14 mouse cellular contexts compared by ENCODE assay signal in the genomic region with DNA sequence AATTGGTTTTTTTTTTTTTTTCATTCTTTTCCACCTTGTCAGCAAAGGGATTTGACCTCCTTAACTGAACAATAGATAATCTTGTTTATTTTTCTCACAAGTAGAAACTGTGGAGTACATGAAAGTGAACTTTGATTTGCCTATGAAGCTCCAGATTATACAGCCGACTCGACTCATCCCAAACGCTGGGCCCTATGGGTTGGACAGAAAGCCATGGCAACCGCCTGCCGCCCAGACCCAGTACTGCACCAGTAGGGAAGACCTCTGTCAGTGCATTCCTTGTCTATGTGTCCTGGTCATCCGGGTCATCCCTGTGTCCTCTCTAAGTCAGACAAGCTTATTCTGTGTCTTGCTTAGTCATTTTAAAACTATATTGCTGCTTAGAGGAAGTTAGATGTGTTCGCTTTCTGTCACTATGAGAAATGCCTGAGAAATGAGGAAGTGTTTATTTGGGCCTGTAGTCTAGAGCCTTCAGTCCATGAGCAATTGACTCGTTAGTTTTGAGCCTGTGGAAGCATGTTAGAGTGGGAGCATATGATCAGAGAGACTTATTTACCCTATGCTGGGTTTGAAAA.
DNase-seq lines count a peak whose midpoint lies in the region; ATAC-seq and TF ChIP-seq lines count a peak whose summit lies in the region.
"Had no signal": no experiment of that assay in that cellular context is flagged by ENCODE, and none has a peak within 500 bp of the region (broad histone marks: within the 10 kb centered on the region; RNA-seq: fewer than 3 reads in every experiment).

No protein-coding gene starts in this region.

- no peaks in the 10 kb centered on the region for H3K79me2 ChIP-seq in liver, adult 2 months (ENCODE audit: control insufficient read depth, insufficient read depth, low read length)

- H3K4me2 ChIP-seq in intestine, postnatal 0 days (replicated peaks; ENCODE audit: low read depth), result no peak overlapping the region
- no peak overlapping the region for H3K4me2 ChIP-seq in neural tube, embryonic 15.5 days
- H3K4me2 ChIP-seq: limb, embryonic 13.5 days; midbrain, embryonic 13.5 days had no signal

- H3K36me3 ChIP-seq in liver, adult 2 months (ENCODE audit: control insufficient read depth, insufficient read depth, low read length), result no peaks in the 10 kb centered on the region
- no peaks in the 10 kb centered on the region for H3K36me3 ChIP-seq in intestine, postnatal 0 days (ENCODE audit: control insufficient read depth, insufficient read depth)
- H3K36me3 ChIP-seq in neural tube, embryonic 15.5 days, result no peaks in the 10 kb centered on the region
- H3K36me3 ChIP-seq: limb, embryonic 13.5 days; midbrain, embryonic 13.5 days had no signal

- WGBS in liver, adult 2 months, result 52% methylated on average over 8 of the region's 8 CpGs
- WGBS in intestine, postnatal 0 days, result 49% methylated on average over 8 of the region's 8 CpGs
- 85% methylated on average over 8 of the region's 8 CpGs for WGBS in neural tube, embryonic 15.5 days

- H3K4me3 ChIP-seq in liver, adult 2 months (ENCODE audit: insufficient read depth, low read depth, low read length), result no peak overlapping the region
- no peak overlapping the region for H3K4me3 ChIP-seq in intestine, postnatal 0 days (ENCODE audit: low read depth, low read length)
- H3K4me3 ChIP-seq in neural tube, embryonic 15.5 days (replicated peaks), result no peak overlapping the region
- H3K4me3 ChIP-seq: erythroblast, embryonic 14.5 days; limb, embryonic 13.5 days; midbrain, embryonic 13.5 days had no signal

- ATAC-seq in intestine, postnatal 0 days, result peak; percentile 46; the same call in 1 of the 2 replicates
- peak; percentile 62 for ATAC-seq in monocyte, adult 5-6 weeks (replicated peaks; ENCODE audit: insufficient number of reproducible peaks, low FRiP score, low TSS enrichment, poor library complexity, severe bottlenecking)
- ATAC-seq in neural tube, embryonic 15.5 days (ENCODE audit: low FRiP score), result no peak
- ATAC-seq: midbrain, embryonic 13.5 days had no signal

- peaks cover 14% of the 10 kb centered on the region for H3K4me1 ChIP-seq in liver, adult 2 months (ENCODE audit: control insufficient read depth, insufficient read depth, low read length)
- H3K4me1 ChIP-seq in intestine, postnatal 0 days (replicated peaks; ENCODE audit: control insufficient read depth, insufficient read depth, low read length), result no peaks in the 10 kb centered on the region
- peaks cover 24% of the 10 kb centered on the region for H3K4me1 ChIP-seq in neural tube, embryonic 15.5 days

- TF ChIP-seq POLR2A in liver, adult 2 months (IDR thresholded peaks at IDR 0.05; ENCODE audit: extremely low read depth, insufficient read depth, low read length), result no peak

- no peak for TF ChIP-seq CTCF in liver, adult 2 months (IDR thresholded peaks at IDR 0.05; ENCODE audit: low read depth, low read length)
- TF ChIP-seq CTCF in intestine, postnatal 0 days (IDR thresholded peaks at IDR 0.05; ENCODE audit: low read depth), result no peak

- peak; percentile 70 for DNase-seq in liver, adult 2 months (ENCODE audit: extremely low read depth, low read depth, low spot score)
- DNase-seq in liver (no peak), MEL-GATA-1-ER (ENCODE audit: extremely low read depth, low read depth) (peak; percentile 62)
- no peak for DNase-seq in cerebellum, postnatal 25 days
- DNase-seq: adrenal gland, postnatal 36 days; lung, postnatal 14 days; thymus, postnatal 25 days had no signal

- H3K27me3 ChIP-seq in liver, adult 2 months (ENCODE audit: control insufficient read depth, insufficient read depth, low read length), result no peaks in the 10 kb centered on the region
- no peaks in the 10 kb centered on the region for H3K27me3 ChIP-seq in intestine, postnatal 0 days (replicated peaks; ENCODE audit: control insufficient read depth, insufficient read depth, low read length)
- H3K27me3 ChIP-seq in neural tube, embryonic 15.5 days (replicated peaks), result no peaks in the 10 kb centered on the region
- H3K27me3 ChIP-seq: limb, embryonic 13.5 days; midbrain, embryonic 13.5 days had no signal

- H3K9ac ChIP-seq in liver, adult 2 months (ENCODE audit: low read depth, low read length), result no peak overlapping the region
- no peak overlapping the region for H3K9ac ChIP-seq in intestine, postnatal 0 days (ENCODE audit: low read depth, low read length)
- H3K9ac ChIP-seq in neural tube, embryonic 15.5 days (replicated peaks), result no peak overlapping the region
- H3K9ac ChIP-seq: forebrain, postnatal 0 days; limb, embryonic 13.5 days; midbrain, embryonic 13.5 days had no signal

- 0 out of 2 replicates have a peak overlapping the region, but pooled peaks have one; percentile 32 for H3K27ac ChIP-seq in liver, adult 2 months (replicated peaks; ENCODE audit: insufficient read depth, low read depth, low read length)
- no peak overlapping the region; the same call in 1 of the 2 replicates for H3K27ac ChIP-seq in intestine, postnatal 0 days (ENCODE audit: low read depth, low read length)
- H3K27ac ChIP-seq in neural tube, embryonic 15.5 days (replicated peaks), result no peak overlapping the region
- H3K27ac ChIP-seq: limb, embryonic 13.5 days; midbrain, embryonic 13.5 days had no signal

- H3K9me3 ChIP-seq in intestine, postnatal 0 days (ENCODE audit: control insufficient read depth), result no peaks in the 10 kb centered on the region
- H3K9me3 ChIP-seq in neural tube, embryonic 15.5 days (replicated peaks), result no peaks in the 10 kb centered on the region
- H3K9me3 ChIP-seq: limb, embryonic 13.5 days; midbrain, embryonic 13.5 days had no signal

Comparison
In these comparisons a context has a peak if more than half of its experiments do, and no peak if none do; other contexts are left out.
1. DNase-seq: peak in liver, adult 2 months (single experiment) and MEL-GATA-1-ER (single experiment); none in liver (single experiment) and cerebellum, postnatal 25 days (0 of 2).